Mouse (Mus musculus): ENCODE measurements around the gene Fbxl13. TPM values are rescaled to one million over a fixed set of nuclear protein-coding genes. Genes with fewer than 3 reads are reported as not detected.

Fbxl13 gene
- polyA plus RNA-seq, 1 experiment from 2014 or later, result 0.15 TPM

GRCm38 (mm10) chr5:21532126-21532525, 113.3 kb downstream of the Fbxl13 start:
- no peaks in the 10 kb centered on the region; the same call in 1 of the 2 replicates for H3K9me3 ChIP-seq (ENCODE audit: control insufficient read depth, low read length)
- no peaks in the 10 kb centered on the region for H3K36me3 ChIP-seq (ENCODE audit: control insufficient read depth, insufficient read depth, low read length)
- H3K4me2 ChIP-seq (ENCODE audit: low read depth, low read length, severe bottlenecking), result no peak overlapping the region
- H3K9ac ChIP-seq (ENCODE audit: low read length), result no peak overlapping the region
- H3K4me3 ChIP-seq (ENCODE audit: low read depth, low read length), result no peak overlapping the region
- DNase-seq (ENCODE audit: low spot score), result no peak
- no peak overlapping the region for H3K27ac ChIP-seq (ENCODE audit: low read depth, low read length)
- no peak for ATAC-seq (replicated peaks; ENCODE audit: low FRiP score)
- H3K27me3 ChIP-seq (ENCODE audit: control insufficient read depth, insufficient read depth, low read length), result no peaks in the 10 kb centered on the region
- 85% methylated on average over 2 of the region's 2 CpGs for WGBS
- no peaks in the 10 kb centered on the region for H3K4me1 ChIP-seq (replicated peaks; ENCODE audit: control insufficient read depth, insufficient read depth, low read length)

- no peak for DNase-seq (ENCODE audit: low spot score)
- WGBS, result 91% methylated on average over 8 of the region's 8 CpGs
Observed at GRCm38 (mm10) chr5:21529110-21529720, 116.2 kb downstream of the Fbxl13 start.

GRCm38 (mm10) chr5:21528068-21528842, 117.2 kb downstream of the Fbxl13 start:
- 92% methylated on average over 15 of the region's 15 CpGs for WGBS
- no peak for DNase-seq (ENCODE audit: low spot score)
- no peak overlapping the region for H3K4me2 ChIP-seq (ENCODE audit: low read depth, low read length, severe bottlenecking)

More at GRCm38 (mm10) chr5:21529110-21529720, 116.2 kb downstream of the Fbxl13 start:
- H3K27me3 ChIP-seq (ENCODE audit: control insufficient read depth, insufficient read depth, low read length), result no peaks in the 10 kb centered on the region
- no peak overlapping the region for H3K4me3 ChIP-seq (ENCODE audit: low read depth, low read length)
- no peaks in the 10 kb centered on the region for H3K36me3 ChIP-seq (ENCODE audit: control insufficient read depth, insufficient read depth, low read length)
- no peak overlapping the region for H3K9ac ChIP-seq (ENCODE audit: low read length)
- no peak overlapping the region for H3K4me2 ChIP-seq (ENCODE audit: low read depth, low read length, severe bottlenecking)
- no peak overlapping the region for H3K27ac ChIP-seq (ENCODE audit: low read depth, low read length)
- H3K9me3 ChIP-seq (ENCODE audit: control insufficient read depth, low read length), result no peaks in the 10 kb centered on the region; the same call in 1 of the 2 replicates
- H3K4me1 ChIP-seq (replicated peaks; ENCODE audit: control insufficient read depth, insufficient read depth, low read length), result no peaks in the 10 kb centered on the region
- no peak for ATAC-seq (replicated peaks; ENCODE audit: low FRiP score)

GRCm38 (mm10) chr5:21527488-21527911, 117.9 kb downstream of the Fbxl13 start:
- Histone ChIP-seq H3K36me3 (ENCODE audit: control insufficient read depth, insufficient read depth, low read length) (no peaks in the 10 kb centered on the region), H3K27ac (ENCODE audit: low read depth, low read length) (no peak overlapping the region), H3K4me3 (ENCODE audit: low read depth, low read length) (no peak overlapping the region), H3K9me3 (ENCODE audit: control insufficient read depth, low read length) (no peaks in the 10 kb centered on the region; the same call in 1 of the 2 replicates), H3K4me2 (ENCODE audit: low read depth, low read length, severe bottlenecking) (no peak overlapping the region), H3K9ac (ENCODE audit: low read length) (no peak overlapping the region), H3K4me1 (replicated peaks; ENCODE audit: control insufficient read depth, insufficient read depth, low read length) (no peaks in the 10 kb centered on the region), H3K27me3 (ENCODE audit: control insufficient read depth, insufficient read depth, low read length) (no peaks in the 10 kb centered on the region)
- 78% methylated on average over 4 of the region's 4 CpGs for WGBS
- ATAC-seq (replicated peaks; ENCODE audit: low FRiP score) (no peak), DNase-seq (ENCODE audit: low spot score) (no peak)

More at GRCm38 (mm10) chr5:21528068-21528842, 117.2 kb downstream of the Fbxl13 start:
- H3K4me1 ChIP-seq (replicated peaks; ENCODE audit: control insufficient read depth, insufficient read depth, low read length), result no peaks in the 10 kb centered on the region
- H3K27ac ChIP-seq (ENCODE audit: low read depth, low read length), result no peak overlapping the region
- no peaks in the 10 kb centered on the region for H3K36me3 ChIP-seq (ENCODE audit: control insufficient read depth, insufficient read depth, low read length)
- no peak overlapping the region for H3K9ac ChIP-seq (ENCODE audit: low read length)
- no peaks in the 10 kb centered on the region; the same call in 1 of the 2 replicates for H3K9me3 ChIP-seq (ENCODE audit: control insufficient read depth, low read length)
- no peak for ATAC-seq (replicated peaks; ENCODE audit: low FRiP score)
- H3K27me3 ChIP-seq (ENCODE audit: control insufficient read depth, insufficient read depth, low read length), result no peaks in the 10 kb centered on the region
- no peak overlapping the region for H3K4me3 ChIP-seq (ENCODE audit: low read depth, low read length)

- WGBS, result 51% methylated on average over 11 of the region's 11 CpGs
- DNase-seq (ENCODE audit: low spot score), result no peak
- no peaks in the 10 kb centered on the region for H3K4me1 ChIP-seq (replicated peaks; ENCODE audit: control insufficient read depth, insufficient read depth, low read length)
- H3K4me3 ChIP-seq (ENCODE audit: low read depth, low read length), result no peak overlapping the region
- no peak for ATAC-seq (replicated peaks; ENCODE audit: low FRiP score)
- H3K27me3 ChIP-seq (ENCODE audit: control insufficient read depth, insufficient read depth, low read length), result no peaks in the 10 kb centered on the region
- no peaks in the 10 kb centered on the region; the same call in 1 of the 2 replicates for H3K9me3 ChIP-seq (ENCODE audit: control insufficient read depth, low read length)
- H3K36me3 ChIP-seq (ENCODE audit: control insufficient read depth, insufficient read depth, low read length), result no peaks in the 10 kb centered on the region
- H3K4me2 ChIP-seq (ENCODE audit: low read depth, low read length, severe bottlenecking), result no peak overlapping the region
- H3K27ac ChIP-seq (ENCODE audit: low read depth, low read length), result no peak overlapping the region
- H3K9ac ChIP-seq (ENCODE audit: low read length), result no peak overlapping the region
Observed at GRCm38 (mm10) chr5:21526835-21527485, 118.5 kb downstream of the Fbxl13 start.

GRCm38 (mm10) chr5:21519166-21519565, 126.3 kb downstream of the Fbxl13 start:
- H3K9me3 ChIP-seq (ENCODE audit: control insufficient read depth, low read length), result no peaks in the 10 kb centered on the region
- no peaks in the 10 kb centered on the region for H3K27me3 ChIP-seq (ENCODE audit: control insufficient read depth, insufficient read depth, low read length)
- H3K4me2 ChIP-seq (ENCODE audit: low read depth, low read length, severe bottlenecking), result no peak overlapping the region
- H3K4me1 ChIP-seq (replicated peaks; ENCODE audit: control insufficient read depth, insufficient read depth, low read length), result no peaks in the 10 kb centered on the region
- no peak overlapping the region for H3K9ac ChIP-seq (ENCODE audit: low read length)
- H3K36me3 ChIP-seq (ENCODE audit: control insufficient read depth, insufficient read depth, low read length), result no peaks in the 10 kb centered on the region
- DNase-seq (ENCODE audit: low spot score), result no peak
- WGBS, result 80% methylated on average over 3 of the region's 3 CpGs
- no peak overlapping the region for H3K27ac ChIP-seq (ENCODE audit: low read depth, low read length)
- no peak for ATAC-seq (replicated peaks; ENCODE audit: low FRiP score)
- H3K4me3 ChIP-seq (ENCODE audit: low read depth, low read length), result no peak overlapping the region

- DNase-seq (ENCODE audit: low spot score) (no peak), ATAC-seq (replicated peaks; ENCODE audit: low FRiP score) (0 out of 2 replicates have a peak, but pooled peaks have one; percentile 10)
- Histone ChIP-seq H3K9ac (ENCODE audit: low read length) (no peak overlapping the region), H3K4me3 (ENCODE audit: low read depth, low read length) (no peak overlapping the region), H3K27ac (ENCODE audit: low read depth, low read length) (no peak overlapping the region), H3K4me1 (replicated peaks; ENCODE audit: control insufficient read depth, insufficient read depth, low read length) (no peaks in the 10 kb centered on the region), H3K36me3 (ENCODE audit: control insufficient read depth, insufficient read depth, low read length) (no peaks in the 10 kb centered on the region), H3K27me3 (ENCODE audit: control insufficient read depth, insufficient read depth, low read length) (no peaks in the 10 kb centered on the region), H3K4me2 (ENCODE audit: low read depth, low read length, severe bottlenecking) (no peak overlapping the region), H3K9me3 (ENCODE audit: control insufficient read depth, low read length) (no peaks in the 10 kb centered on the region)
- WGBS, result 77% methylated on average over 4 of the region's 4 CpGs
Observed at GRCm38 (mm10) chr5:21518207-21518606, 127.2 kb downstream of the Fbxl13 start.

- H3K27ac ChIP-seq (ENCODE audit: low read depth, low read length), result no peak overlapping the region
- WGBS, result 96% methylated on average over 2 of the region's 2 CpGs
- H3K4me3 ChIP-seq (ENCODE audit: low read depth, low read length), result no peak overlapping the region
- no peak for DNase-seq (ENCODE audit: low spot score)
- ATAC-seq (replicated peaks; ENCODE audit: low FRiP score), result no peak
- no peak overlapping the region for H3K9ac ChIP-seq (ENCODE audit: low read length)
- H3K4me2 ChIP-seq (ENCODE audit: low read depth, low read length, severe bottlenecking), result no peak overlapping the region
- no peaks in the 10 kb centered on the region for H3K9me3 ChIP-seq (ENCODE audit: control insufficient read depth, low read length)
- H3K27me3 ChIP-seq (ENCODE audit: control insufficient read depth, insufficient read depth, low read length), result no peaks in the 10 kb centered on the region
- no peaks in the 10 kb centered on the region for H3K4me1 ChIP-seq (replicated peaks; ENCODE audit: control insufficient read depth, insufficient read depth, low read length)
- no peaks in the 10 kb centered on the region for H3K36me3 ChIP-seq (ENCODE audit: control insufficient read depth, insufficient read depth, low read length)
Observed at GRCm38 (mm10) chr5:21517562-21517961, 127.9 kb downstream of the Fbxl13 start.
